13 mouse cellular contexts compared by ENCODE assay signal in genomic region chr17:6748779-6749464, GRCm38 (mm10). TPM values are rescaled to one million over a fixed set of nuclear protein-coding genes. Genes with fewer than 3 reads are reported as not detected.
A peak's percentile ranks its signal among the peaks of the same experiment; 100 is the strongest.
DNase-seq lines count a peak whose midpoint lies in the region; ATAC-seq and TF ChIP-seq lines count a peak whose summit lies in the region.
"Had no signal": no experiment of that assay in that cellular context is flagged by ENCODE, and none has a peak within 500 bp of the region (broad histone marks: within the 10 kb centered on the region; RNA-seq: fewer than 3 reads in every experiment).

No protein-coding gene starts in this region.

- no peak for TF ChIP-seq CTCF in C2C12 (IDR thresholded peaks at IDR 0.05; ENCODE audit: control insufficient read depth, insufficient read depth, insufficient read length)
- no peak for TF ChIP-seq CTCF in lung, embryonic 14.5 days (IDR thresholded peaks at IDR 0.05; ENCODE audit: low read depth)

- WGBS in forebrain, embryonic 12.5 days = 93% methylated on average over 17 of the region's 17 CpGs
- 95% methylated on average over 17 of the region's 17 CpGs for WGBS in forebrain, embryonic 11.5 days
- 92% methylated on average over 17 of the region's 17 CpGs for WGBS in embryonic facial prominence, embryonic 10.5 days
- 67% methylated on average over 17 of the region's 17 CpGs for WGBS in lung, embryonic 14.5 days
- 93% methylated on average over 17 of the region's 17 CpGs for WGBS in midbrain, embryonic 14.5 days
- WGBS in midbrain, embryonic 15.5 days = 88% methylated on average over 17 of the region's 17 CpGs

- H3K36me3 ChIP-seq in forebrain, embryonic 12.5 days (replicated peaks) = peaks cover 63% of the 10 kb centered on the region
- H3K36me3 ChIP-seq in forebrain, embryonic 11.5 days (ENCODE audit: control insufficient read depth, insufficient read depth, low read length) = no peaks in the 10 kb centered on the region
- H3K36me3 ChIP-seq in C2C12 (ENCODE audit: control insufficient read depth, insufficient read depth) = peaks cover 83% of the 10 kb centered on the region
- H3K36me3 ChIP-seq in embryonic facial prominence, embryonic 10.5 days (replicated peaks) = peaks cover 51% of the 10 kb centered on the region
- H3K36me3 ChIP-seq in lung, embryonic 14.5 days (ENCODE audit: insufficient read depth) = peaks cover 56% of the 10 kb centered on the region
- H3K36me3 ChIP-seq in midbrain, embryonic 14.5 days (ENCODE audit: control insufficient read depth, insufficient read depth, low read length) = no peaks in the 10 kb centered on the region
- no peaks in the 10 kb centered on the region for H3K36me3 ChIP-seq in midbrain, embryonic 15.5 days (replicated peaks)

- H3K79me3 ChIP-seq in C2C12 (ENCODE audit: low read depth) = no peaks in the 10 kb centered on the region

- H3K27ac ChIP-seq in forebrain, embryonic 12.5 days = peak overlapping the region; percentile 19; the same call in 1 of the 2 replicates
- no peak overlapping the region for H3K27ac ChIP-seq in forebrain, embryonic 11.5 days (ENCODE audit: low read depth, low read length)
- H3K27ac ChIP-seq in embryonic facial prominence, embryonic 10.5 days (replicated peaks) = 0 out of 2 replicates have a peak overlapping the region, but pooled peaks have one; percentile 6
- no peak overlapping the region for H3K27ac ChIP-seq in lung, embryonic 14.5 days (ENCODE audit: low read depth)
- H3K27ac ChIP-seq in midbrain, embryonic 14.5 days (replicated peaks; ENCODE audit: low read depth, low read length) = no peak overlapping the region
- H3K27ac ChIP-seq in midbrain, embryonic 15.5 days = no peak overlapping the region
- H3K27ac ChIP-seq: lung, embryonic 15.5 days; neural tube, embryonic 12.5 days had no signal

- no peak for DNase-seq in forebrain, embryonic 11.5 days (ENCODE audit: low spot score)
- DNase-seq in embryonic facial prominence, embryonic 10.5 days (ENCODE audit: low spot score) = no peak
- DNase-seq in lung, embryonic 14.5 days = peak; percentile 38
- DNase-seq in right cerebral cortex, postnatal 14 days = no peak
- DNase-seq in midbrain, embryonic 14.5 days = no peak
- DNase-seq: B cell, adult 2 months; cerebellum, adult 18-20 months; kidney, adult 8-10 months had no signal

- H3K4me2 ChIP-seq in forebrain, embryonic 12.5 days = no peak overlapping the region
- no peak overlapping the region for H3K4me2 ChIP-seq in forebrain, embryonic 11.5 days (ENCODE audit: low read depth, low read length, severe bottlenecking)
- H3K4me2 ChIP-seq in lung, embryonic 14.5 days = no peak overlapping the region
- H3K4me2 ChIP-seq in midbrain, embryonic 14.5 days (ENCODE audit: low read length) = no peak overlapping the region
- H3K4me2 ChIP-seq in midbrain, embryonic 15.5 days = no peak overlapping the region
- H3K4me2 ChIP-seq: lung, embryonic 15.5 days; neural tube, embryonic 12.5 days had no signal

- H3K4me3 ChIP-seq in forebrain, embryonic 12.5 days (replicated peaks) = no peak overlapping the region
- no peak overlapping the region for H3K4me3 ChIP-seq in forebrain, embryonic 11.5 days (ENCODE audit: low read depth, low read length)
- H3K4me3 ChIP-seq in C2C12 (ENCODE audit: insufficient read depth, poor library complexity, severe bottlenecking) = no peak overlapping the region
- H3K4me3 ChIP-seq in embryonic facial prominence, embryonic 10.5 days = no peak overlapping the region
- H3K4me3 ChIP-seq in lung, embryonic 14.5 days (ENCODE audit: low read depth, low read length) = no peak overlapping the region
- H3K4me3 ChIP-seq in midbrain, embryonic 14.5 days (replicated peaks; ENCODE audit: low read depth, low read length) = no peak overlapping the region
- H3K4me3 ChIP-seq in midbrain, embryonic 15.5 days = no peak overlapping the region
- H3K4me3 ChIP-seq: lung, embryonic 15.5 days; neural tube, embryonic 12.5 days had no signal

- no peak for ATAC-seq in forebrain, embryonic 12.5 days (ENCODE audit: low FRiP score)
- ATAC-seq in forebrain, embryonic 11.5 days (replicated peaks; ENCODE audit: low FRiP score) = no peak
- no peak for ATAC-seq in lung, embryonic 14.5 days (ENCODE audit: insufficient read depth)
- ATAC-seq in midbrain, embryonic 14.5 days (ENCODE audit: low FRiP score, low TSS enrichment) = no peak
- no peak for ATAC-seq in midbrain, embryonic 15.5 days (replicated peaks)

- H3K9ac ChIP-seq in forebrain, embryonic 12.5 days = no peak overlapping the region
- H3K9ac ChIP-seq in forebrain, embryonic 11.5 days (ENCODE audit: low read length) = no peak overlapping the region
- no peak overlapping the region for H3K9ac ChIP-seq in lung, embryonic 14.5 days
- H3K9ac ChIP-seq in midbrain, embryonic 14.5 days (replicated peaks; ENCODE audit: low read length) = no peak overlapping the region
- H3K9ac ChIP-seq in midbrain, embryonic 15.5 days = no peak overlapping the region
- H3K9ac ChIP-seq: lung, embryonic 15.5 days; neural tube, embryonic 12.5 days had no signal

- H3K4me1 ChIP-seq in forebrain, embryonic 12.5 days = peaks cover 52% of the 10 kb centered on the region
- peaks cover 16% of the 10 kb centered on the region for H3K4me1 ChIP-seq in forebrain, embryonic 11.5 days (replicated peaks; ENCODE audit: control insufficient read depth, insufficient read depth, low read length)
- H3K4me1 ChIP-seq in embryonic facial prominence, embryonic 10.5 days = peaks cover 61% of the 10 kb centered on the region
- H3K4me1 ChIP-seq in lung, embryonic 14.5 days (ENCODE audit: insufficient read depth) = no peaks in the 10 kb centered on the region; the same call in 1 of the 2 replicates
- peaks cover 27% of the 10 kb centered on the region for H3K4me1 ChIP-seq in midbrain, embryonic 14.5 days (ENCODE audit: control insufficient read depth, insufficient read depth, low read length)
- H3K4me1 ChIP-seq in midbrain, embryonic 15.5 days = peaks cover 29% of the 10 kb centered on the region

- no peaks in the 10 kb centered on the region for H3K27me3 ChIP-seq in forebrain, embryonic 12.5 days
- no peaks in the 10 kb centered on the region for H3K27me3 ChIP-seq in forebrain, embryonic 11.5 days (ENCODE audit: control insufficient read depth, insufficient read depth, low read length)
- H3K27me3 ChIP-seq in C2C12 (ENCODE audit: control insufficient read depth, insufficient read depth, insufficient read length) = no peaks in the 10 kb centered on the region
- H3K27me3 ChIP-seq in embryonic facial prominence, embryonic 10.5 days (replicated peaks; ENCODE audit: low read depth, poor library complexity, severe bottlenecking) = no peaks in the 10 kb centered on the region
- H3K27me3 ChIP-seq in lung, embryonic 14.5 days (ENCODE audit: insufficient read depth, low read length) = no peaks in the 10 kb centered on the region
- no peaks in the 10 kb centered on the region for H3K27me3 ChIP-seq in midbrain, embryonic 14.5 days (ENCODE audit: control insufficient read depth, insufficient read depth, low read length)
- no peaks in the 10 kb centered on the region for H3K27me3 ChIP-seq in midbrain, embryonic 15.5 days (replicated peaks)
- H3K27me3 ChIP-seq: lung, embryonic 15.5 days; neural tube, embryonic 12.5 days had no signal

- H3K79me2 ChIP-seq in C2C12 (ENCODE audit: control insufficient read depth, insufficient read depth) = peaks cover 12% of the 10 kb centered on the region

- no peaks in the 10 kb centered on the region for H3K9me3 ChIP-seq in forebrain, embryonic 12.5 days
- H3K9me3 ChIP-seq in forebrain, embryonic 11.5 days (ENCODE audit: control insufficient read depth, low read length) = no peaks in the 10 kb centered on the region
- no peaks in the 10 kb centered on the region for H3K9me3 ChIP-seq in embryonic facial prominence, embryonic 10.5 days
- no peaks in the 10 kb centered on the region for H3K9me3 ChIP-seq in lung, embryonic 14.5 days (ENCODE audit: low read depth, low read length)
- H3K9me3 ChIP-seq in midbrain, embryonic 14.5 days (ENCODE audit: control insufficient read depth, low read length) = no peaks in the 10 kb centered on the region
- no peaks in the 10 kb centered on the region for H3K9me3 ChIP-seq in midbrain, embryonic 15.5 days
- H3K9me3 ChIP-seq: lung, embryonic 15.5 days; neural tube, embryonic 12.5 days had no signal

- no peak overlapping the region for H3ac ChIP-seq in C2C12 (ENCODE audit: control insufficient read depth, insufficient read length, low read depth)

TF ChIP-seq in C2C12, 6 proteins besides CTCF, POLR2A, EP300 and RAD21:
- peak; percentile 74 for TF ChIP-seq USF1 (IDR thresholded peaks at IDR 0.05; ENCODE audit: low read depth)
- no peak for TF ChIP-seq MYOG (IDR thresholded peaks at IDR 0.05; ENCODE audit: control insufficient read depth, extremely low read depth, insufficient read length)
- no peak for TF ChIP-seq MYOD1 (IDR thresholded peaks at IDR 0.05; ENCODE audit: control insufficient read depth, insufficient read length, low read depth)
TF ChIP-seq in C2C12: peak in this region for 1.

RNA-seq across cellular contexts. Expression of gene Ezr, which starts 33.7 kb away (rescaled TPM):
- 115 and 122 TPM in 2 replicates for polyA plus RNA-seq in forebrain, embryonic 12.5 days (2016; fragmentation: Nextera tagmentation; extraction: Ambion mirVana)
- polyA plus RNA-seq in forebrain, embryonic 11.5 days (2014; fragmentation: Nextera tagmentation; extraction: Ambion mirVana) = 122 and 135 TPM in 2 replicates
- polyA plus RNA-seq in C2C12 (2012; fragmentation: generic; extraction: Trizol) = 78.7 TPM
- polyA plus RNA-seq in embryonic facial prominence, embryonic 10.5 days (2016; fragmentation: Nextera tagmentation; extraction: Ambion mirVana) = 51.6 and 55.0 TPM in 2 replicates
- polyA plus RNA-seq in lung, embryonic 14.5 days (2014; fragmentation: Nextera tagmentation; extraction: Ambion mirVana) = 97.1 and 97.3 TPM in 2 replicates
- polyA plus RNA-seq in midbrain, embryonic 14.5 days (2014; fragmentation: Nextera tagmentation; extraction: Ambion mirVana) = 20.8 and 27.8 TPM in 2 replicates
- 32.5 and 39.6 TPM in 2 replicates for polyA plus RNA-seq in midbrain, embryonic 15.5 days (2015; fragmentation: Nextera tagmentation; extraction: Ambion mirVana)

Comparison
In these comparisons a context has a peak if more than half of its experiments do, and no peak if none do; other contexts are left out.
1. H3K27ac ChIP-seq: peak in forebrain, embryonic 12.5 days (single experiment) and embryonic facial prominence, embryonic 10.5 days (single experiment); none in forebrain, embryonic 11.5 days (single experiment), lung, embryonic 14.5 days (single experiment), midbrain, embryonic 14.5 days (single experiment) and midbrain, embryonic 15.5 days (single experiment).